Mouse (Mus musculus) bone marrow macrophage, adult 2 months (primary cell): ENCODE measurements around the gene Ssbp3.

ENCODE experiments used
- CTCF ChIP-seq: IDR thresholded peaks from 2 replicates; pipeline ENCODE4 v1.5.1; 2012; ENCODE audit warnings: low read depth, mild to moderate bottlenecking, low read length, moderate library complexity
- POLR2A ChIP-seq: IDR thresholded peaks from 2 replicates; pipeline ENCODE4 v1.6.1; 2012; ENCODE audit warnings: mild to moderate bottlenecking, low read depth, low read length, borderline replicate concordance

DNA sequence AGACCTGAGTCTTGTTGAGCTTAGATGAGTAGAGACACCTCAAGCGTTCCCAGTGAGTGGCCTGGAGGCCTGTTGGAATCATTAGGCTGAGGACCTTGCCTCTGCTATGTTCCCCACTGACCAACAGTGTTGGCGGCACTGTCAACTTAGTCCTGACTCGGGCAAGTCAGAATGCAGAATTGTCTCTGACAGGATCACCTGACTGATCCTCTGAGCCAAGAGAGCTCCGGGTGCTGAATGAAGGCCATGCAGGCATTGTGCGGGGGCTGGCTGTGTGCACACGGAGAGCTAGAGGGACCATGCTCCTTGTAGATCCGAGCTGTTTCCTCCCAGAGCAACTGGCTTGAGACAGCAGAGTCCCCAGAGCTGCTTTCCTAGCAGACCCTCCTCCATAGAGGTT is 18.5 kb downstream of the Ssbp3 start:
- no peak for TF ChIP-seq CTCF
- TF ChIP-seq POLR2A, result no peak
